Mouse (Mus musculus): ENCODE measurements around the gene Scnm1. TPM values are rescaled to one million over a fixed set of nuclear protein-coding genes. Genes with fewer than 3 reads are reported as not detected.
"Not testable (repeated sequence)": the region's sequence is repeated elsewhere in the genome, so short reads cannot be mapped to it uniquely, and the experiment has no call there.

Scnm1 gene
- polyA plus RNA-seq, 1 experiment from 2014 or later, result 83.2 TPM

DNA sequence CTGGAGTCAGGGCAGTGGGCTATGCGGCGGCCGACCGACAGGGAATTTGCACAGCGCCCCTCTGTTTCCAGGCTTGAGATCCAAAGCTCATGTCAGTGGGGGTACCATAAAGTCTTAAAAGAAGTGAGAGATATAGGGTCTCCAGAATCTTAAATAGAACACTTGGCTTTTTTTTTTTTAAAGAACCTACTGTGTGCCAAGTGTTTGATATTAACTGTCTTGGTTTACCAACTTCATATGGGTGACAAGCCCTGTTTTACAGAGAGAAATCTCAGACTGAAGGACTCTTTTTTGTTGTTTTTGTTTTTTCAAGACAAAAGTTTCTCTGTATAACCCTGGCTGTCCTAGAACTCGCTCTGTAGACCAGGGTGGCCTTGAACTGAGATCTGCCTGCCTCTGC, 7.0 kb upstream of the Scnm1 start:
- no peaks in the 10 kb centered on the region for H3K9me3 ChIP-seq (ENCODE audit: control insufficient read depth, low read length)
- H3K4me2 ChIP-seq (ENCODE audit: low read length), result no peak overlapping the region
- peaks cover 8% of the 10 kb centered on the region; the same call in 1 of the 2 replicates for H3K36me3 ChIP-seq (ENCODE audit: control insufficient read depth, insufficient read depth, low read length)
- H3K9ac ChIP-seq (ENCODE audit: low read depth, low read length), result no peak overlapping the region
- H3K27ac ChIP-seq (ENCODE audit: low read depth, low read length), result no peak overlapping the region
- no peak overlapping the region for H3K4me3 ChIP-seq (ENCODE audit: low read length)
- no peaks in the 10 kb centered on the region for H3K27me3 ChIP-seq (replicated peaks; ENCODE audit: control insufficient read depth, insufficient read depth, low read length)
- WGBS, result 91% methylated on average over 6 of the region's 6 CpGs
- peaks cover 2% of the 10 kb centered on the region for H3K4me1 ChIP-seq (ENCODE audit: control insufficient read depth, insufficient read depth, low read depth, low read length)
- no peak for ATAC-seq

DNA sequence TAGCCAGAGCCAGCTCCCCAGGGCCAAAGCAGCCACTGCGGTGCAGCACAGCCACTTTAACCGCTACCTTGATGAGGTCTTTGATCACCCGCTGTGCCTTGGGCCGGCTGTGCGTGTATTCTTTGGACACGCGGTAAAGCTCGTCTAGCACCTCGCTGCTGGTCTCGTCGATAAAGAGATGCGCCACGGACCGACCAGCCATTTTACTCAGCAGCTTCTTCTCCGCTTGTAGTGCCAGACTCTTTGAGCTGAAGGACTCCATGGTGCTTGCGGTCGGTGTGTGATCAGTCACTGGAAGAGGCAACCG, 6.4 kb upstream of the Scnm1 start:
- no peak for ATAC-seq
- Histone ChIP-seq H3K4me2 (ENCODE audit: low read length) (no peak overlapping the region), H3K27ac (ENCODE audit: low read depth, low read length) (no peak overlapping the region), H3K36me3 (ENCODE audit: control insufficient read depth, insufficient read depth, low read length) (peaks cover 8% of the 10 kb centered on the region; the same call in 1 of the 2 replicates), H3K9me3 (ENCODE audit: control insufficient read depth, low read length) (no peaks in the 10 kb centered on the region), H3K4me3 (ENCODE audit: low read length) (no peak overlapping the region), H3K27me3 (replicated peaks; ENCODE audit: control insufficient read depth, insufficient read depth, low read length) (no peaks in the 10 kb centered on the region), H3K9ac (ENCODE audit: low read depth, low read length) (no peak overlapping the region), H3K4me1 (ENCODE audit: control insufficient read depth, insufficient read depth, low read depth, low read length) (peaks cover 8% of the 10 kb centered on the region)
- WGBS, result 70% methylated on average over 18 of the region's 18 CpGs

- Histone ChIP-seq H3K4me3 (ENCODE audit: low read length) (no peak overlapping the region), H3K4me2 (ENCODE audit: low read length) (no peak overlapping the region), H3K9me3 (ENCODE audit: control insufficient read depth, low read length) (no peaks in the 10 kb centered on the region), H3K4me1 (ENCODE audit: control insufficient read depth, insufficient read depth, low read depth, low read length) (peaks cover 12% of the 10 kb centered on the region), H3K9ac (ENCODE audit: low read depth, low read length) (no peak overlapping the region), H3K27me3 (replicated peaks; ENCODE audit: control insufficient read depth, insufficient read depth, low read length) (no peaks in the 10 kb centered on the region), H3K27ac (ENCODE audit: low read depth, low read length) (no peak overlapping the region), H3K36me3 (ENCODE audit: control insufficient read depth, insufficient read depth, low read length) (peaks cover 8% of the 10 kb centered on the region; the same call in 1 of the 2 replicates)
- ATAC-seq, result no peak
- WGBS, result 73% methylated on average over 25 of the region's 25 CpGs
These were observed 5.9 kb upstream of the Scnm1 start for GRCm38 (mm10) chr3:95139586-95140288.

DNA sequence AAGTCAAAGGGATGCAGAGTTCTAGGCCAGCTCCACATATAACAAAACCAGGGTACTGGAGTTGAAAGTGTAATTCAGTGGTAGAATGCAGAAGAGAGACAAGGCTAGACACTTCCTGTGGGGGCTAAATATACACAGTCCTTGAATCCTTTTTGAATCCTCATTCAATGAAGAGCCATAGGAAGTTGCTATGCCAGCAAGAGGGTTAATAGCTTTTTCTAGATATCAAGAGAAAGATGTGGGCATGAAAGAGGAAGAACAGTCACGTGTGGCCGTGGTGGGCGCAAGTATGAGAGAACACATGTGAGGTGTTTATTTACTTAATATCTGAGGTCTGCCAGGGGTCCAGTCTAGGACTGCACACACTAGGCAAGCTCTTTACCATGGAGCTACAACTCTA, 2.5 kb upstream of the Scnm1 start:
- H3K9ac ChIP-seq (ENCODE audit: low read depth, low read length), result no peak overlapping the region
- H3K4me3 ChIP-seq (ENCODE audit: low read length), result no peak overlapping the region
- ATAC-seq, result no peak
- no peak overlapping the region for H3K27ac ChIP-seq (ENCODE audit: low read depth, low read length)
- peaks cover 18% of the 10 kb centered on the region for H3K4me1 ChIP-seq (ENCODE audit: control insufficient read depth, insufficient read depth, low read depth, low read length)
- no peak overlapping the region for H3K4me2 ChIP-seq (ENCODE audit: low read length)
- 94% methylated on average over 3 of the region's 3 CpGs for WGBS
- no peaks in the 10 kb centered on the region for H3K27me3 ChIP-seq (replicated peaks; ENCODE audit: control insufficient read depth, insufficient read depth, low read length)
- peaks cover 6% of the 10 kb centered on the region; the same call in 1 of the 2 replicates for H3K36me3 ChIP-seq (ENCODE audit: control insufficient read depth, insufficient read depth, low read length)
- no peaks in the 10 kb centered on the region for H3K9me3 ChIP-seq (ENCODE audit: control insufficient read depth, low read length)

GRCm38 (mm10) chr3:95135433-95136052, 1.7 kb upstream of the Scnm1 start:
- WGBS, result 95% methylated on average over 7 of the region's 7 CpGs
- Histone ChIP-seq H3K27me3 (replicated peaks; ENCODE audit: control insufficient read depth, insufficient read depth, low read length) (no peaks in the 10 kb centered on the region), H3K4me1 (ENCODE audit: control insufficient read depth, insufficient read depth, low read depth, low read length) (peaks cover 18% of the 10 kb centered on the region), H3K36me3 (ENCODE audit: control insufficient read depth, insufficient read depth, low read length) (peaks cover 4% of the 10 kb centered on the region; the same call in 1 of the 2 replicates), H3K4me3 (ENCODE audit: low read length) (peak overlapping the region; percentile 38), H3K9ac (ENCODE audit: low read depth, low read length) (peak overlapping the region; percentile 11), H3K4me2 (ENCODE audit: low read length) (peak overlapping the region; percentile 66), H3K27ac (ENCODE audit: low read depth, low read length) (no peak overlapping the region), H3K9me3 (ENCODE audit: control insufficient read depth, low read length) (no peaks in the 10 kb centered on the region)
- ATAC-seq, result no peak

- peak overlapping the region; percentile 11; the same call in 1 of the 2 replicates for H3K9ac ChIP-seq (ENCODE audit: low read depth, low read length)
These were observed 1.2 kb upstream of the Scnm1 start for GRCm38 (mm10) chr3:95135023-95135422.

GRCm38 (mm10) chr3:95134133-95134532, 322 bp upstream of the Scnm1 start:
- H3K4me2 ChIP-seq (ENCODE audit: low read length); H3K9ac ChIP-seq (ENCODE audit: low read depth, low read length); H3K27me3 ChIP-seq (replicated peaks; ENCODE audit: control insufficient read depth, insufficient read depth, low read length); H3K27ac ChIP-seq (ENCODE audit: low read depth, low read length); H3K36me3 ChIP-seq (ENCODE audit: control insufficient read depth, insufficient read depth, low read length); H3K9me3 ChIP-seq (ENCODE audit: control insufficient read depth, low read length): not testable (repeated sequence)
- ATAC-seq, result peak; percentile 73
- peak overlapping the region; percentile 45 for H3K4me3 ChIP-seq (ENCODE audit: low read length)
- peaks cover 20% of the 10 kb centered on the region for H3K4me1 ChIP-seq (ENCODE audit: control insufficient read depth, insufficient read depth, low read depth, low read length)
- WGBS, result no CpG with 5 or more reads among the region's 12 CpGs

More at GRCm38 (mm10) chr3:95135023-95135422, 1.2 kb upstream of the Scnm1 start:
- no peaks in the 10 kb centered on the region for H3K9me3 ChIP-seq (ENCODE audit: control insufficient read depth, low read length)
- peaks cover 5% of the 10 kb centered on the region; the same call in 1 of the 2 replicates for H3K36me3 ChIP-seq (ENCODE audit: control insufficient read depth, insufficient read depth, low read length)
- peak overlapping the region; percentile 66 for H3K4me2 ChIP-seq (ENCODE audit: low read length)
- WGBS, result 34% methylated on average over 6 of the region's 6 CpGs
- H3K4me3 ChIP-seq (ENCODE audit: low read length), result peak overlapping the region; percentile 38
- H3K27me3 ChIP-seq (replicated peaks; ENCODE audit: control insufficient read depth, insufficient read depth, low read length), result no peaks in the 10 kb centered on the region
- ATAC-seq, result no peak
- H3K27ac ChIP-seq (ENCODE audit: low read depth, low read length), result no peak overlapping the region
- peaks cover 18% of the 10 kb centered on the region for H3K4me1 ChIP-seq (ENCODE audit: control insufficient read depth, insufficient read depth, low read depth, low read length)

- H3K36me3 ChIP-seq (ENCODE audit: control insufficient read depth, insufficient read depth, low read length), result peaks cover 5% of the 10 kb centered on the region; the same call in 1 of the 2 replicates
- WGBS, result 60% methylated on average over 11 of the region's 11 CpGs
- H3K4me2 ChIP-seq (ENCODE audit: low read length), result peak overlapping the region; percentile 88
These were observed 635 bp downstream of the Scnm1 start for GRCm38 (mm10) chr3:95133176-95133575.

GRCm38 (mm10) chr3:95132389-95132788, 1.4 kb downstream of the Scnm1 start:
- not testable (repeated sequence) for H3K27ac ChIP-seq (ENCODE audit: low read depth, low read length); H3K4me2 ChIP-seq (ENCODE audit: low read length); H3K9ac ChIP-seq (ENCODE audit: low read depth, low read length); H3K27me3 ChIP-seq (replicated peaks; ENCODE audit: control insufficient read depth, insufficient read depth, low read length); ATAC-seq; H3K36me3 ChIP-seq (ENCODE audit: control insufficient read depth, insufficient read depth, low read length); H3K9me3 ChIP-seq (ENCODE audit: control insufficient read depth, low read length); H3K4me3 ChIP-seq (ENCODE audit: low read length)
- 91% methylated on average over 2 of the region's 2 CpGs for WGBS
- H3K4me1 ChIP-seq (ENCODE audit: control insufficient read depth, insufficient read depth, low read depth, low read length), result peaks cover 20% of the 10 kb centered on the region

More at GRCm38 (mm10) chr3:95133176-95133575, 635 bp downstream of the Scnm1 start:
- Histone ChIP-seq H3K27me3 (replicated peaks; ENCODE audit: control insufficient read depth, insufficient read depth, low read length) (no peaks in the 10 kb centered on the region), H3K9ac (ENCODE audit: low read depth, low read length) (peak overlapping the region; percentile 59), H3K27ac (ENCODE audit: low read depth, low read length) (peak overlapping the region; percentile 15), H3K4me1 (ENCODE audit: control insufficient read depth, insufficient read depth, low read depth, low read length) (peaks cover 20% of the 10 kb centered on the region), H3K4me3 (ENCODE audit: low read length) (peak overlapping the region; percentile 45), H3K9me3 (ENCODE audit: control insufficient read depth, low read length) (no peaks in the 10 kb centered on the region)
- peak; percentile 16; the same call in 1 of the 2 replicates for ATAC-seq

Data from hindbrain, embryonic 16.5 days (tissue).